Mouse (Mus musculus) CD4-positive, CD25-positive, alpha-beta regulatory T cell (primary cell): ENCODE measurements around the gene Txnip. TPM values are rescaled to one million over a fixed set of nuclear protein-coding genes. Genes with fewer than 3 reads are reported as not detected.

ENCODE experiments used
- polyA plus RNA-seq: library from polyadenylated mRNA; unstranded; fragments of 100-300 nt; shearing (Covaris generic); gene quantifications from one replicate; pipeline ENCODE4 v1.2.1, GENCODE M21; 2017

Txnip gene
- 718 TPM for polyA plus RNA-seq

DNA sequence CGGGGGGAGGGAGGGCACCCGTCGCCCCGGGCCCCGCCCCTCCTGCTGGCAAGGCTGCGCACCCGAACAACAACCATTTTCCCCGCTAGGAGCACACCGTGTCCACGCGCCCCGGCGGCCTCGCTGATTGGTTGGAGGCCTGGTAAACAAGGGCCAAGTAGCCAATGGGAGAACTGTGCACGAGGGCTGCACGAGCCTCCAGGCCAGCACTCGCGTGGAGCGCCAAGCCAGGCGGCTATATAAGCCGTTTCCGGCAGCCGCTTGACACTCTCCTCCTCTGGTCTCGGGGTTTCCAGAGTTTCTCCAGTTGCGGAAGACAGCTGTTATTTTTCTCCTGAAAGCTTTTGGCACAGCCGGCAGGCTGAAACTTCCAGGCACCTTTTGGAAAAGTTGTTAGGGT lies at the start of gene Txnip:
Txnip (plus strand) TSS at position 264 of the 400 bp plus-strand sequence.

GRCm38 (mm10) chr3:96524914-96525313 lies 32.8 kb upstream of the Txnip start, which contains the start of gene Hfe2:
Hfe2 (plus strand) TSS chr3:96525172.

GRCm38 (mm10) chr3:96576690-96577541 lies 19.2 kb downstream of the Txnip start, which contains the start of gene Gm16253:
Gm16253 (plus strand) TSS chr3:96576984.

DNA sequence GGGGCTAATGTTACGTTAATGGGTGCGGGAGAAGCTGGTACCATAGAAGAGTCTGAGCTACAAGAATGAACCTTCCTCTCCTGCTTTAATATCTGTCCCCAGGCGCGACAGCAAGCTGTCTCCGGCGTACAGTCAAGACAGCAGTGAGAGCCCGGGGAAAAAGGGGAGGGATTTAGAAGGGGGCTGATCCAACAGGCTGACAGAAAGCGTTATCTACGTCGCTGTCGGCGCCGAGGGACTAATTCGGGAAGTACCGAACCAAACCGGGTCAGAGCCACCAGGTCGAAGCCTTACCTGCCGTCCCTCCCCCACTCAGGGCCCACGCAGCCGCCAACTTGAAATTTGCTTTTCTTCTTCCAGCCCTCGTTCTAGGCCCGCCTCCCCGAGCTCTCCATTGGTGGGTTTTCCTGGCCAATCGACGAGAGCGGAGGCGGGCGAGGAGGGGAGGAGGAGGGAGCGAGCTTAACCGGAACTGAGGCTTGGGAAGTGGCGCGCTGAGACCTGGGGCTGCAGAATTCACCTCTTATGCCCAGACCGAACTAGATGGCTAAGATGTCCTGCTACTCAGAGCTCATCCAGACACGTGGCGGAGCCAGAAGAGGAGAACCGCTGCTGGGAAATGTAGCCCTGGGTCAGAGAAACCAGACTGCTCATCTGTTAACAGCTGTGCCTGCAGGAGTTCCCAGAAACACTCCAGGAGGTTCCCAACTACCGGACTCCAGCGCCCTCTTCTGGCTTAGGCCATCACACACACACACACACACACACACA lies 36.2 kb downstream of the Txnip start, which contains the start of gene Polr3gl:
Polr3gl (minus strand) TSS at position 392 of the 771 bp plus-strand sequence.

GRCm38 (mm10) chr3:96596228-96596707 lies 38.5 kb downstream of the Txnip start, which contains the start of gene Ankrd34a:
Ankrd34a (plus strand) TSS chr3:96596636.

DNA sequence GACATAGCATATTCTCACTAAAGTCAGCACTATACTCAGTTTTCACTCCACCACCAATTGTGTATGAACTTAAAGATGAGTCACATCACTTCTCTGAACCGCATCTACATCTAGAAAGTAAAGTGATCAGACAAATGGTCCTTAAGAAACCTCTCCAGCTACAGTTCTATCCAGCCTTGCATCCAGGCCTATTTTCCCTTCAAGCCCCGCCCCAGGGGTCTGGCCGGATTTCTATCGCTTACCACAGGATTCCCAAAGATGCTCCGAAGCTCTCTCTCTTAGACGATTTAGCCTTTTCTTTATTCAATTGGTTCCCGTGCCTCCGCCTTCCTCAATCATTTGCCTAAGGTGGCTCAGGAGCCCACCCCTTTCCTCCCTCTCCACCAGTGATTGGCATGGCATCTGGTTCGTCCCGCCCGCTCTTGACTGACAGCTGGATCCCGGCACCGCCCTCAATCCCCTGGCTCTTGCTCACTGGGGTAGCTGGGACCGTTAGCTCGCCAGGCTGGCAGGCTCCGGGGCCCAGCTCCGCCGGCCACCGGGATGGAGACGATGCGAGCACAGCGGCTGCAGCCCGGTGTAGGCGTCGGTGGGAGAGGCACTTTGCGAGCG lies 43.0 kb downstream of the Txnip start, which contains the start of gene Lix1l:
Lix1l (plus strand) TSS at position 511 of the 612 bp plus-strand sequence.

Other genes with a start within 250 kb of the Txnip start
- not detected for gene BC107364, start 105.7 kb upstream of the Txnip start, polyA plus RNA-seq
- gene Hfe2, start 32.8 kb upstream of the Txnip start, polyA plus RNA-seq: not detected
- gene Gm16253, start 19.0 kb downstream of the Txnip start, polyA plus RNA-seq: 0.93 TPM
- 22.0 TPM for gene Polr3gl, start 36.2 kb downstream of the Txnip start, polyA plus RNA-seq
- 0.07 TPM for gene Ankrd34a, start 38.7 kb downstream of the Txnip start, polyA plus RNA-seq
- gene Lix1l, start 43.2 kb downstream of the Txnip start, polyA plus RNA-seq: 0.29 TPM
- 166 TPM for gene Rbm8a, start 72.0 kb downstream of the Txnip start, polyA plus RNA-seq
- 49.6 TPM for gene Pex11b, start 77.4 kb downstream of the Txnip start, polyA plus RNA-seq
- gene Gm42957, start 77.5 kb downstream of the Txnip start, polyA plus RNA-seq: 0.24 TPM
- 0.16 TPM for gene Itga10, start 87.6 kb downstream of the Txnip start, polyA plus RNA-seq
- gene Ankrd35, start 112.2 kb downstream of the Txnip start, polyA plus RNA-seq: not detected
- gene Pias3, start 138.4 kb downstream of the Txnip start, polyA plus RNA-seq: 25.1 TPM
- gene Nudt17, start 150.6 kb downstream of the Txnip start, polyA plus RNA-seq: 0.50 TPM
- 72.2 TPM for gene Polr3c, start 169.7 kb downstream of the Txnip start, polyA plus RNA-seq
- gene Rnf115, start 169.7 kb downstream of the Txnip start, polyA plus RNA-seq: 120 TPM